10 mouse cellular contexts compared by ENCODE assay signal in the genomic region with DNA sequence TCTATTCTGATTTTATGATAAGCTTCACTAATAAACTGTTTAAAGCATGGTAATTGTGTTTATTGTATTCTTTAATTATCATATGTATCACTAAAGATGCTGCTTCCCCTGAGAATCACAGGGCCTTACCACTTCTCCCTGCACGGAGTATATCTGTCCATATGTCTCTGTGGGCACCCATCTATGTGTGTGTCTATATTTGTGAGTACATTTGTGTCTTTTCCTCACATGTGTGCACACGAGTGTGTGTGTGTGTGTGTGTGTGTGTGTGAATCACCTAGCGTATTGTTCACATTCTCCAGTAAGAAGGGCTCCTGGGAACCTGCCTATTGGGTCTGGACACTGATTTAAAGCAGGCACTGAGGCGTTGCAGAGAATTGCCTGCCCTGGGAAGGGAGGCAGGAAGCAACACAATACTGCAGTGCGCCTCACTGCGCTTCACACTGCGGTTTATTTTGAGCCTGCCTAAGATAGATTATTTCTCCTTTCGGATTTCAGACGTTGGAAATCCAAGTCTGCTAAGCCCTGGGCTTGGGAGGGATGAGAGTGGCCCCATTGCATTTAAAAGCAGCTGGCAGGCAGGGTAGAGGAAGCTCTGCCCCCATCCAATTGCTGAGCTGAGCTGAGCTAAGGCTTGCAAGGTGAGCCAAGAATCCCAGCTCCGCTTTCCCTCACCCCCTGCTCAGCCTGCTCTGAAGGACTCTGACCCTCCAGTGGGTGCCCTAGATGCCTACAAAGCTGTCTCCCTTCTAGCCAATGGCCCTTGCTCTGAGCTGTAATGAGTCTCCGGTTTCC. TPM values are rescaled to one million over a fixed set of nuclear protein-coding genes. Genes with fewer than 3 reads are reported as not detected.
DNase-seq lines count a peak whose midpoint lies in the region; ATAC-seq lines count a peak whose summit lies in the region.
"Had no signal": no experiment of that assay in that cellular context is flagged by ENCODE, and none has a peak within 500 bp of the region (broad histone marks: within the 10 kb centered on the region; RNA-seq: fewer than 3 reads in every experiment).

No protein-coding gene starts in this region.

- no peaks in the 10 kb centered on the region for H3K9me3 ChIP-seq in hindbrain, embryonic 15.5 days
- H3K9me3 ChIP-seq in intestine, embryonic 16.5 days (ENCODE audit: control insufficient read depth, low read length), result no peaks in the 10 kb centered on the region
- H3K9me3 ChIP-seq: heart, embryonic 15.5 days had no signal

- H3K36me3 ChIP-seq in hindbrain, embryonic 15.5 days, result no peaks in the 10 kb centered on the region
- no peaks in the 10 kb centered on the region for H3K36me3 ChIP-seq in intestine, embryonic 16.5 days (ENCODE audit: control insufficient read depth, insufficient read depth, low read length)
- H3K36me3 ChIP-seq: heart, embryonic 15.5 days had no signal

- peak overlapping the region; percentile 80 for H3K27ac ChIP-seq in hindbrain, embryonic 15.5 days (replicated peaks)
- no peak overlapping the region for H3K27ac ChIP-seq in intestine, embryonic 16.5 days (ENCODE audit: low read length)
- H3K27ac ChIP-seq: heart, embryonic 15.5 days had no signal

- no peak overlapping the region for H3K4me2 ChIP-seq in hindbrain, embryonic 15.5 days
- H3K4me2 ChIP-seq in intestine, embryonic 16.5 days (ENCODE audit: low read depth, low read length), result no peak overlapping the region
- H3K4me2 ChIP-seq: heart, embryonic 15.5 days had no signal

- DNase-seq in embryo, embryonic 10 days (ENCODE audit: low spot score), result peak; percentile 15
- DNase-seq in embryo, embryonic 11 days, result no peak
- peak; percentile 63 to 85 for DNase-seq in left cerebral cortex, adult 8-10 months (ENCODE audit: low spot score in 2 of 2)
- peak; percentile 75 to 79 for DNase-seq in right cerebral cortex, adult 2 months (ENCODE audit: low spot score in 2 of 2)
- DNase-seq in gastrocnemius, postnatal 4 days (ENCODE audit: low spot score in 2 of 2), result no peak
- no peak for DNase-seq in urinary bladder, adult 18-20 months (ENCODE audit: low spot score in 2 of 2)

- H3K9ac ChIP-seq in hindbrain, embryonic 15.5 days, result no peak overlapping the region
- H3K9ac ChIP-seq in intestine, embryonic 16.5 days (ENCODE audit: low read depth, low read length), result no peak overlapping the region
- H3K9ac ChIP-seq: heart, embryonic 15.5 days had no signal

- ATAC-seq in hindbrain, embryonic 15.5 days (ENCODE audit: low FRiP score, low read depth), result peak; percentile 73
- ATAC-seq in intestine, embryonic 16.5 days, result no peak

- 24% methylated on average over 11 of the region's 11 CpGs for WGBS in hindbrain, embryonic 15.5 days
- 44% methylated on average over 11 of the region's 11 CpGs for WGBS in intestine, embryonic 16.5 days

- H3K4me3 ChIP-seq in hindbrain, embryonic 15.5 days, result no peak overlapping the region
- H3K4me3 ChIP-seq in intestine, embryonic 16.5 days (ENCODE audit: low read length), result no peak overlapping the region
- H3K4me3 ChIP-seq: heart, embryonic 15.5 days had no signal

- no peaks in the 10 kb centered on the region for H3K27me3 ChIP-seq in hindbrain, embryonic 15.5 days
- no peaks in the 10 kb centered on the region for H3K27me3 ChIP-seq in intestine, embryonic 16.5 days (replicated peaks; ENCODE audit: control insufficient read depth, insufficient read depth, low read length)

- peaks cover 21% of the 10 kb centered on the region for H3K4me1 ChIP-seq in hindbrain, embryonic 15.5 days (replicated peaks)
- no peaks in the 10 kb centered on the region for H3K4me1 ChIP-seq in intestine, embryonic 16.5 days (ENCODE audit: control insufficient read depth, insufficient read depth, low read length)
- H3K4me1 ChIP-seq: heart, embryonic 15.5 days had no signal

RNA-seq across cellular contexts. Expression of gene Bhlhe23, which starts 48.6 kb away (rescaled TPM):
- polyA plus RNA-seq in hindbrain, embryonic 15.5 days (2015; fragmentation: Nextera tagmentation; extraction: Ambion mirVana), result 0.73 and 5.2 TPM in 2 replicates
- total RNA-seq in left cerebral cortex, adult 8-10 months (2022), result not detected
- polyA plus RNA-seq in intestine, embryonic 16.5 days (2015; fragmentation: Nextera tagmentation; extraction: Ambion mirVana), result not detected in 2 replicates
- total RNA-seq in gastrocnemius, postnatal 4 days (2021), result not detected
- polyA plus RNA-seq: heart, embryonic 15.5 days; lung, embryonic 16.5 days had no signal

Comparison
In these comparisons a context has a peak if more than half of its experiments do, and no peak if none do; other contexts are left out.
1. DNase-seq: peak in embryo, embryonic 10 days (single experiment), left cerebral cortex, adult 8-10 months (2 of 2) and right cerebral cortex, adult 2 months (2 of 2); none in embryo, embryonic 11 days (single experiment), gastrocnemius, postnatal 4 days (0 of 2) and urinary bladder, adult 18-20 months (0 of 2).